Mouse (Mus musculus): ENCODE data around the gene Clcnkb. TPM values are rescaled to one million over a fixed set of nuclear protein-coding genes. Genes with fewer than 3 reads are reported as not detected.
A peak's percentile ranks its signal among the peaks of the same experiment; 100 is the strongest.

Gene Clcnkb
- polyA plus RNA-seq (2015; fragmentation: Nextera tagmentation; extraction: Ambion mirVana): 0.10 TPM in 1 of 2 replicates, not detected in the other

GRCm38 (mm10) chr4:141415924-141416323 lies at the start of gene Clcnkb:
TSS of gene Clcnkb (minus strand) at chr4:141416014.
- Histone ChIP-seq H3K4me1 (replicated peaks; ENCODE audit: control insufficient read depth, insufficient read depth, low read length) (no peaks in the 10 kb centered on the region), H3K27ac (ENCODE audit: low read length) (no peak within 1 kb of the TSS), H3K9me3 (ENCODE audit: control insufficient read depth, low read length) (no peaks in the 10 kb centered on the region), H3K4me2 (ENCODE audit: low read length) (no peak within 1 kb of the TSS), H3K4me3 (replicated peaks; ENCODE audit: low read length) (no peak within 1 kb of the TSS), H3K9ac (replicated peaks; ENCODE audit: low read depth, low read length) (no peak within 1 kb of the TSS), H3K36me3 (ENCODE audit: control insufficient read depth, insufficient read depth) (no peaks in the 10 kb centered on the region), H3K27me3 (replicated peaks; ENCODE audit: control insufficient read depth, insufficient read depth, low read length) (no peaks in the 10 kb centered on the region)
- 59% methylated on average over 7 of the region's 7 CpGs for WGBS
- no peak for ATAC-seq

GRCm38 (mm10) chr4:141464722-141465121 lies 48.9 kb upstream of the Clcnkb start:
- peaks cover 51% of the 10 kb centered on the region for H3K36me3 ChIP-seq (ENCODE audit: control insufficient read depth, insufficient read depth)
- no peaks in the 10 kb centered on the region for H3K9me3 ChIP-seq (ENCODE audit: control insufficient read depth, low read length)
- WGBS: 77% methylated on average over 16 of the region's 16 CpGs
- no peak overlapping the region for H3K27ac ChIP-seq (ENCODE audit: low read length)
- 0 out of 2 replicates have a peak, but pooled peaks cover 2% of the 10 kb centered on the region for H3K4me1 ChIP-seq (replicated peaks; ENCODE audit: control insufficient read depth, insufficient read depth, low read length)
- H3K9ac ChIP-seq (replicated peaks; ENCODE audit: low read depth, low read length): no peak overlapping the region
- no peak for ATAC-seq
- no peak overlapping the region for H3K4me2 ChIP-seq (ENCODE audit: low read length)
- H3K27me3 ChIP-seq (replicated peaks; ENCODE audit: control insufficient read depth, insufficient read depth, low read length): no peaks in the 10 kb centered on the region
- no peak overlapping the region for H3K4me3 ChIP-seq (replicated peaks; ENCODE audit: low read length)

- Histone ChIP-seq H3K36me3 (ENCODE audit: control insufficient read depth, insufficient read depth) (peaks cover 43% of the 10 kb centered on the region), H3K9me3 (ENCODE audit: control insufficient read depth, low read length) (no peaks in the 10 kb centered on the region), H3K27ac (ENCODE audit: low read length) (no peak overlapping the region), H3K4me3 (replicated peaks; ENCODE audit: low read length) (no peak overlapping the region), H3K27me3 (replicated peaks; ENCODE audit: control insufficient read depth, insufficient read depth, low read length) (no peaks in the 10 kb centered on the region), H3K4me2 (ENCODE audit: low read length) (no peak overlapping the region), H3K4me1 (replicated peaks; ENCODE audit: control insufficient read depth, insufficient read depth, low read length) (peaks cover 6% of the 10 kb centered on the region; the same call in 1 of the 2 replicates), H3K9ac (replicated peaks; ENCODE audit: low read depth, low read length) (no peak overlapping the region)
- no peak for ATAC-seq
- 83% methylated on average over 14 of the region's 14 CpGs for WGBS
These were observed 47.7 kb upstream of the Clcnkb start for GRCm38 (mm10) chr4:141463472-141463871.

- Histone ChIP-seq H3K9ac (replicated peaks; ENCODE audit: low read depth, low read length) (no peak overlapping the region), H3K4me2 (ENCODE audit: low read length) (no peak overlapping the region), H3K9me3 (ENCODE audit: control insufficient read depth, low read length) (no peaks in the 10 kb centered on the region), H3K27me3 (replicated peaks; ENCODE audit: control insufficient read depth, insufficient read depth, low read length) (no peaks in the 10 kb centered on the region), H3K27ac (ENCODE audit: low read length) (no peak overlapping the region), H3K4me3 (replicated peaks; ENCODE audit: low read length) (no peak overlapping the region), H3K36me3 (ENCODE audit: control insufficient read depth, insufficient read depth) (peaks cover 32% of the 10 kb centered on the region), H3K4me1 (replicated peaks; ENCODE audit: control insufficient read depth, insufficient read depth, low read length) (peaks cover 12% of the 10 kb centered on the region)
- no peak for ATAC-seq
- WGBS: 83% methylated on average over 12 of the region's 12 CpGs
These were observed 45.8 kb upstream of the Clcnkb start for GRCm38 (mm10) chr4:141461576-141461975.

GRCm38 (mm10) chr4:141461088-141461487 lies 45.3 kb upstream of the Clcnkb start:
- H3K27ac ChIP-seq (ENCODE audit: low read length): 0 out of 2 replicates have a peak overlapping the region, but pooled peaks have one; percentile 6
- peaks cover 12% of the 10 kb centered on the region for H3K4me1 ChIP-seq (replicated peaks; ENCODE audit: control insufficient read depth, insufficient read depth, low read length)
- no peak for ATAC-seq
- 0 out of 2 replicates have a peak overlapping the region, but pooled peaks have one; percentile 9 for H3K9ac ChIP-seq (replicated peaks; ENCODE audit: low read depth, low read length)
- H3K4me3 ChIP-seq (replicated peaks; ENCODE audit: low read length): no peak overlapping the region
- H3K4me2 ChIP-seq (ENCODE audit: low read length): no peak overlapping the region
- peaks cover 27% of the 10 kb centered on the region for H3K36me3 ChIP-seq (ENCODE audit: control insufficient read depth, insufficient read depth)
- H3K9me3 ChIP-seq (ENCODE audit: control insufficient read depth, low read length): no peaks in the 10 kb centered on the region
- WGBS: 44% methylated on average over 12 of the region's 12 CpGs
- H3K27me3 ChIP-seq (replicated peaks; ENCODE audit: control insufficient read depth, insufficient read depth, low read length): no peaks in the 10 kb centered on the region

- no peaks in the 10 kb centered on the region for H3K27me3 ChIP-seq (replicated peaks; ENCODE audit: control insufficient read depth, insufficient read depth, low read length)
- no peak for ATAC-seq
- no peak overlapping the region for H3K9ac ChIP-seq (replicated peaks; ENCODE audit: low read depth, low read length)
- peaks cover 12% of the 10 kb centered on the region for H3K4me1 ChIP-seq (replicated peaks; ENCODE audit: control insufficient read depth, insufficient read depth, low read length)
- 92% methylated on average over 4 of the region's 4 CpGs for WGBS
- no peak overlapping the region for H3K27ac ChIP-seq (ENCODE audit: low read length)
- peaks cover 22% of the 10 kb centered on the region for H3K36me3 ChIP-seq (ENCODE audit: control insufficient read depth, insufficient read depth)
- no peak overlapping the region for H3K4me3 ChIP-seq (replicated peaks; ENCODE audit: low read length)
- H3K4me2 ChIP-seq (ENCODE audit: low read length): no peak overlapping the region
- H3K9me3 ChIP-seq (ENCODE audit: control insufficient read depth, low read length): no peaks in the 10 kb centered on the region
These were observed 44.7 kb upstream of the Clcnkb start for GRCm38 (mm10) chr4:141460481-141460880.

- ATAC-seq: no peak
- Histone ChIP-seq H3K27me3 (replicated peaks; ENCODE audit: control insufficient read depth, insufficient read depth, low read length) (no peaks in the 10 kb centered on the region), H3K9ac (replicated peaks; ENCODE audit: low read depth, low read length) (no peak overlapping the region), H3K4me2 (ENCODE audit: low read length) (no peak overlapping the region), H3K4me3 (replicated peaks; ENCODE audit: low read length) (no peak overlapping the region), H3K4me1 (replicated peaks; ENCODE audit: control insufficient read depth, insufficient read depth, low read length) (peaks cover 15% of the 10 kb centered on the region), H3K9me3 (ENCODE audit: control insufficient read depth, low read length) (no peaks in the 10 kb centered on the region), H3K36me3 (ENCODE audit: control insufficient read depth, insufficient read depth) (peaks cover 15% of the 10 kb centered on the region), H3K27ac (ENCODE audit: low read length) (no peak overlapping the region)
- WGBS: 87% methylated on average over 9 of the region's 9 CpGs
These were observed 44.0 kb upstream of the Clcnkb start for GRCm38 (mm10) chr4:141459766-141460165.

GRCm38 (mm10) chr4:141458888-141459287 lies 43.1 kb upstream of the Clcnkb start:
- H3K27ac ChIP-seq (ENCODE audit: low read length): no peak overlapping the region
- no peaks in the 10 kb centered on the region for H3K9me3 ChIP-seq (ENCODE audit: control insufficient read depth, low read length)
- peaks cover 15% of the 10 kb centered on the region for H3K4me1 ChIP-seq (replicated peaks; ENCODE audit: control insufficient read depth, insufficient read depth, low read length)
- peaks cover 8% of the 10 kb centered on the region for H3K36me3 ChIP-seq (ENCODE audit: control insufficient read depth, insufficient read depth)
- no peak overlapping the region for H3K4me2 ChIP-seq (ENCODE audit: low read length)
- no peak overlapping the region for H3K9ac ChIP-seq (replicated peaks; ENCODE audit: low read depth, low read length)
- no peaks in the 10 kb centered on the region for H3K27me3 ChIP-seq (replicated peaks; ENCODE audit: control insufficient read depth, insufficient read depth, low read length)
- no peak overlapping the region for H3K4me3 ChIP-seq (replicated peaks; ENCODE audit: low read length)
- 56% methylated on average over 3 of the region's 3 CpGs for WGBS
- no peak for ATAC-seq

GRCm38 (mm10) chr4:141458236-141458635 lies 42.4 kb upstream of the Clcnkb start:
- Histone ChIP-seq H3K4me3 (replicated peaks; ENCODE audit: low read length) (no peak overlapping the region), H3K4me2 (ENCODE audit: low read length) (no peak overlapping the region), H3K27ac (ENCODE audit: low read length) (no peak overlapping the region), H3K4me1 (replicated peaks; ENCODE audit: control insufficient read depth, insufficient read depth, low read length) (peaks cover 15% of the 10 kb centered on the region), H3K9me3 (ENCODE audit: control insufficient read depth, low read length) (no peaks in the 10 kb centered on the region), H3K9ac (replicated peaks; ENCODE audit: low read depth, low read length) (no peak overlapping the region), H3K27me3 (replicated peaks; ENCODE audit: control insufficient read depth, insufficient read depth, low read length) (no peaks in the 10 kb centered on the region), H3K36me3 (ENCODE audit: control insufficient read depth, insufficient read depth) (peaks cover 3% of the 10 kb centered on the region; the same call in 1 of the 2 replicates)
- WGBS: 10% methylated on average over 7 of the region's 7 CpGs
- ATAC-seq: no peak

Data from forebrain, embryonic 16.5 days (tissue).